Mouse (Mus musculus): ENCODE results near the gene Mt2.

GRCm38 (mm10) chr8:94129133-94129789 lies 43.2 kb upstream of the Mt2 start:
- TF ChIP-seq CTCF (IDR thresholded peaks at IDR 0.05; ENCODE audit: low read depth, low read length) (no peak), GATA1 (IDR thresholded peaks at IDR 0.05; ENCODE audit: borderline replicate concordance, low read length) (no peak), POLR2AphosphoS5 (IDR thresholded peaks at IDR 0.05; ENCODE audit: insufficient replicate concordance, low read depth, low read length) (no peak), TAL1 (conservative IDR thresholded peaks at IDR 0.05; ENCODE audit: low read depth, low read length) (no peak)
